ENCODE assay signal across 21 mouse cellular contexts in the genomic region with DNA sequence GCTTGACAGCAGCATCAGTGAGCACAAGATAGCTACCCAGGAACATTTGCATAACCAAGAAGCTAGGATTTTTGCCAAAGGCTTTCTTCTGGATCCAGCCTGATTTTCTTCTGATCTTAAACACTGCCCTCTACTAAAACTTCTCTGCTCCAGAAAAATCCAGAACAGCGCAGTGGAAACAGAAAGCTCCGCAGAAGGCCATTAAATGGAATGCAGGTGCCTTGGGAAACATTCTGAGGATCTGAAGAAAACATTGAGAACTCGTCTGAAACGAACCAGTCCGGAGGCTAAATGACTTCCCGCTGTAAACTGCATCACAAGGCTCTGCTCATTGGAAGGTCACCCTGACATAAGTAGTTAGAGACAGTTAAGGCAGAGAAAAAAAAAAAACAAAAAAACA. TPM values are rescaled to one million over a fixed set of nuclear protein-coding genes. Genes with fewer than 3 reads are reported as not detected.
DNase-seq lines count a peak whose midpoint lies in the region; TF ChIP-seq lines count a peak whose summit lies in the region.
"Had no signal": no experiment of that assay in that cellular context is flagged by ENCODE, and none has a peak within 500 bp of the region (broad histone marks: within the 10 kb centered on the region; RNA-seq: fewer than 3 reads in every experiment).

No protein-coding gene starts in this region.

- TF ChIP-seq CTCF in kidney, adult 2 months (conservative IDR thresholded peaks at IDR 0.05; ENCODE audit: insufficient read depth, insufficient read length, low read depth, low read length), result no peak

- no peaks in the 10 kb centered on the region for H3K36me3 ChIP-seq in kidney, adult 2 months (ENCODE audit: control insufficient read depth, insufficient read depth, low read length)
- H3K36me3 ChIP-seq: forebrain, embryonic 10.5 days; heart, embryonic 12.5 days; heart, embryonic 15.5 days had no signal

- H3K27ac ChIP-seq in kidney, adult 2 months (ENCODE audit: insufficient read depth, low read depth, low read length), result peak overlapping the region; percentile 29; the same call in 1 of the 2 replicates
- H3K27ac ChIP-seq: forebrain, embryonic 10.5 days; forebrain, embryonic 13.5 days; heart, embryonic 15.5 days; hindbrain, embryonic 14.5 days; hindbrain, postnatal 0 days had no signal

- peak; percentile 70 for DNase-seq in kidney, adult 2 months
- no peak for DNase-seq in kidney, postnatal 10 days
- DNase-seq in kidney, postnatal 14 days, result peak; percentile 47
- no peak for DNase-seq in kidney, adult 18-20 months
- peak; percentile 55 for DNase-seq in ZHBTc4 (ENCODE audit: low read depth, low spot score)
- no peak for DNase-seq in heart, postnatal 4 days
- DNase-seq: adrenal gland, postnatal 10 days; adrenal gland, postnatal 36 days; cerebellum, adult 18-20 months; cerebellum, adult 9-10 months; cerebellum, postnatal 14 days; gastrocnemius, postnatal 25 days; heart, adult 18-20 months; heart, postnatal 10 days; heart, postnatal 36 days had no signal

- WGBS in kidney, adult 2 months, result 40% methylated on average over 6 of the region's 6 CpGs

- H3K4me1 ChIP-seq in kidney, adult 2 months (ENCODE audit: control insufficient read depth, insufficient read depth, low read length), result peaks cover 11% of the 10 kb centered on the region
- H3K4me1 ChIP-seq: forebrain, embryonic 13.5 days had no signal

- H3K27me3 ChIP-seq in kidney, adult 2 months (replicated peaks; ENCODE audit: control insufficient read depth, insufficient read depth, low read length), result no peaks in the 10 kb centered on the region
- H3K27me3 ChIP-seq: forebrain, embryonic 13.5 days; heart, embryonic 12.5 days; heart, embryonic 15.5 days had no signal

- no peak overlapping the region for H3K4me3 ChIP-seq in kidney, adult 2 months (ENCODE audit: insufficient read depth, low read depth, low read length)
- H3K4me3 ChIP-seq: forebrain, embryonic 10.5 days; forebrain, embryonic 13.5 days; heart, embryonic 12.5 days; heart, embryonic 15.5 days had no signal

- no peak for TF ChIP-seq POLR2A in kidney, adult 2 months (IDR thresholded peaks at IDR 0.05; ENCODE audit: low read depth, low read length)

RNA-seq across cellular contexts. Expression of gene Slc25a30, which starts 23.1 kb away (rescaled TPM):
- 26.3 and 29.6 TPM in 2 replicates for polyA plus RNA-seq in kidney, adult 2 months (2012; rRNA removed)
- 10 to 100 TPM; 17.5 to 20.3 TPM for total RNA-seq in heart, postnatal 4 days (2021)

RNA-seq across cellular contexts. Expression of gene Tpt1, which starts 35.0 kb away (rescaled TPM):
- 1,266 and 1,401 TPM in 2 replicates for polyA plus RNA-seq in kidney, adult 2 months (2012; rRNA removed)
- total RNA-seq in heart, postnatal 4 days (2021), result 1,000 to 10,000 TPM; 3,223 to 3,331 TPM

RNA-seq across cellular contexts. Expression of gene Cog3, which starts 55.6 kb away (rescaled TPM):
- 7.8 and 10.0 TPM in 2 replicates for polyA plus RNA-seq in kidney, adult 2 months (2012; rRNA removed)
- total RNA-seq in heart, postnatal 4 days (2021), result 10 to 100 TPM; 17.8 to 19.1 TPM

Comparison
In these comparisons a context has a peak if more than half of its experiments do, and no peak if none do; other contexts are left out.
1. DNase-seq: peak in kidney, adult 2 months (single experiment), kidney, postnatal 14 days (single experiment) and ZHBTc4 (single experiment); none in kidney, postnatal 10 days (single experiment), kidney, adult 18-20 months (single experiment) and heart, postnatal 4 days (single experiment).